Mouse (Mus musculus): ENCODE measurements around the gene Sec16b.

The Sec16b gene

DNA sequence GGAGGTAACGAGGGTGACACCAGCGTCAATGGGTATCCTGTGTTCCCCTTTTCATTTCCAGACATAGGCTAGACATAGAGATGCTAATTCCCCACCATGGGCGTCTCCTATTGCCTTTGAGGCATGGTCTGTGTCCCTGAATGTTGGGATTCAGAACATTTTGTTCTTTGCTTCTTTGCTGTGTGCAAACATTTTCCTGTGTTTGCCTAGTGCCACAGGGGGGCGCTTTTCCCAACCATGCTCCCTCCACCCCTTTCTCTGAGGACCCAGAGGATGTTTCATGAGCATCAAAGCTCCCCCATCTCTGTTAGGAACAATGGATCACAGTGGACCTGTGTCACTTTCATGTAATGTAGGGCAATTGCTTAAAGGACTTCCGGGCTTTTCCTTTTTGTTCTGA lies 51.6 kb downstream of the Sec16b start:
- DNase-seq (ENCODE audit: low spot score), result no peak

GRCm38 (mm10) chr1:157559986-157560385 lies 53.5 kb downstream of the Sec16b start:
- DNase-seq (ENCODE audit: low spot score), result no peak

DNA sequence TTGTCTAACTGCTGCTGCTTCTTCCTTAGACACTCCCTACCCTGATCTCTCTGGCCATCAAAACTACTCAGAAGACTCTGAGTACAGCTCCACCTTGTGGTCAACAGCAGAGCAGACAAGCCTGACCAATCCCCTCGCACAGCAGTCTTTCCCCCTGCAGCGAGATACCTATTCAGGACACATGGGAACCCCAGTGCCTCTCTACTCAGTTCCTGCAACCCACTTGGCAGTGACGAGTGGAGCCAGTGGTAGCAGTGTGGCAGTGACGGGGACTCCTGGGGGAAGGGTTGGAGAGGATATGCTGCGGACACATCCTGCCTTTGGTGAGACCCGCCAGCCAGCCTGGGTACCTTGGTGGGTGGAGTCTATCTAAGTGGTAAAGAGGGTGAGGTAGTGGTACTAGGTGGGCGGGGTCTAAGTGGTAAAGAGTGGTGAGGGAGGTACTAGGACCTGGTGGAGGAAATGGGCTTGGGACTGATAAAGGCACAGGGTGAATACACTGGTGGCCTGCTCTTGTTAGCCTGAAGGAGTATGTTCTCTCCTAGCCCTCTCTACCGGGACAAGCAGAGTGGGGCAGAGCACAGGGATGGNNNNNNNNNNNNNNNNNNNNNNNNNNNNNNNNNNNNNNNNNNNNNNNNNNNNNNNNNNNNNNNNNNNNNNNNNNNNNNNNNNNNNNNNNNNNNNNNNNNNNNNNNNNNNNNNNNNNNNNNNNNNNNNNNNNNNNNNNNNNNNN lies 54.3 kb downstream of the Sec16b start:
- no peak for DNase-seq (ENCODE audit: low spot score)

- no peak for DNase-seq (ENCODE audit: low spot score)
These were observed 61.3 kb downstream of the Sec16b start for GRCm38 (mm10) chr1:157567819-157568218.

DNA sequence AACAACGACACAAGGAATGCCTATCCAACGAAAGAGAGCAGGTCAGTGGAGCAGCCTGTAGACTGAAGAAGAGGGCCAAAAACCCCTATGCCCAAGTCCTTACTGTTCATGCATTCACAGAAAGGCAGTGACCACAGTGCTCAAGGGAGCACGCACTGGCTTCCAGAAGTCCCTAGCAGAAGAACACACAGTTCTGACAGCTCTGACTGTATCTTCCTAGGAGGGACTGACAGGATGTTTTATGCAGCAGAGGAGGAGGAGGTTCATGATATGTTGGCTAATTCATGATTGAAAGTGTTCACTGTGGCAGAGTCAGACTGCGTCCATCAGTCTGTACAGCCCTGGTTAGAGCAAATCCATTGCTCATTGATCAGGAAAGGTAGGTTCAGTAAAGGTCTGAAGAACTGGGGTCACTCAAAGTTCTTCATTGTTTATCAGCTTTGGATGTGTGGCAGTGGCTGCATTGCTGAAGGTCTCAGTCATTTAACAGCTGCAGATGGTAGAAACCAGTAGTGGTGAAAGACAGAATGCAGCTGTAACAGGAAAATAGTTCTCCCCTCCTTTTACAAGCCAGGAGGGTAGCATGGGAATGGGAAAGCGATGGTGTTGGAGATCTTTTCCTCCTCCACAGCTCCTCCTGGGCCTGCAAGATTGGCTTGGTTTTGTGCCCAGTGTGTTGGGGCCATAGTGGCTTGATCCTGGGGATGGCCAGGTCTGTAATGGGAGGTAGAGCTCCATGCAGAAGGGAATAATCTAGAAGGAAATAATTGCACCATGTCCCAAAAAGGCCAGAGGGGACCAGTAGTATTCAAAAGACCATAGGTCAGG lies 62.9 kb downstream of the Sec16b start:
- no peak for DNase-seq (ENCODE audit: low spot score)

- no peak for DNase-seq (ENCODE audit: low spot score)
These were observed 68.8 kb downstream of the Sec16b start for GRCm38 (mm10) chr1:157575316-157575715.

DNA sequence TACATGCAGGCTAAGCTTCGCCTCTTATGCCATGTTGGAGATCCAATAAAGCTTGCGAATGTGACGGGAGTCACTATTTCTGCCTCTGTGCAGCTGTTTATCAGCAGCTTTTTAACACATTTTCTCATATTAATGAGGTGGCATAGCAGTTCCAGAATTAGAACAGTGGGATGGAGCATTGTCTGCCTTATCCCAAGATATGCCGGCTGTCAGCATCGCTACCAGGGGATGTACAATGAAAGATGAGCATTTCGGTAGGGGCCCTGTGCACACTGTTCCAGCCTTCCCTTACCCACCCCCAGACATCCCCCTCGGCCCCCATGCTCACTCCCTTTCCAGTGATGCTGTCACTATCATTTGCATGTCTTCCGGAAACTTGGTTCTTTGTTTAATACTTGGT lies 71.8 kb downstream of the Sec16b start:
- DNase-seq (ENCODE audit: low spot score), result no peak

- no peak for DNase-seq (ENCODE audit: low spot score)
These were observed 80.0 kb downstream of the Sec16b start for GRCm38 (mm10) chr1:157586556-157586955.

DNA sequence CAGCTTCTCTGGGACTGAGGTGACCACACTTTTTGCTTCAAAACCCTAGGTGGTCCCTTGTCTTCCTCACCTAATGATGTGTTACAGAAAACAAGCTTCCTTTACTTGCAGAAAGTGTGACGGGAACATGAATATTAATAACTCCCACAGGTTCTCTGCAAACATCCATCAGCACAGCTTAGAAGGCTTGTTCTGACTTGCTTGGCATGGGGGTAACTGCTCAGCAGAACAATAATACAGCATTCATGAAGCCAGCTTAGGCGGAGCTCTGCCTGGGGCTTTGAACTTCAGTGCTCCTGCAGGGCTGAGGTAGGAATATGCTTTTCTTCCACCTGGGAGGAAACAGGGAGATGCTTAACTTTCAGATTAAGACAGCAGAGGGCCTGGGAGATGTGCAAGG lies 85.5 kb downstream of the Sec16b start:
- no peak for DNase-seq (ENCODE audit: low spot score)

GRCm38 (mm10) chr1:157594561-157594960 lies 88.0 kb downstream of the Sec16b start:
- no peak for DNase-seq (ENCODE audit: low spot score)

DNA sequence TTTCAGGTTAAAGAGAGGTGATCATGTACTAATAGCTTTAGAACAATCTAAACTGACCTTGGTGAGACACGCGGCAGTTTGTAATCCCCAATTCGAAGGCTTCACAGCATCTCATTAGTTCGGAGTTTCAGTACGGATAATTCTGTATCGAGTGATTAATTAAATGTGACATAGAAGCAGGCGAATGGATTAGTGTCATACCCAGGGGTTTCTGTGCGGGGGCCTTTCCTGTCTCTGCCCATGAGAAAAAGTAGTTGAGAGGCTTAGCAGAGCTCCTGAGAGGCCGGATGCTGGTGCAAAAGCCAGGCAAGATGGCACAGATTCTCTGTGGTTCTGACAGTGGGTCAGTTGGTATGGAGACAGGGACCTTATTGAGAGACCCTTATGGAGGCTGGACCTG lies 88.6 kb downstream of the Sec16b start:
- DNase-seq (ENCODE audit: low spot score), result no peak

GRCm38 (mm10) chr1:157604513-157604912 lies 98.0 kb downstream of the Sec16b start:
- no peak for DNase-seq (ENCODE audit: low spot score)

Data from ovary, adult 18-20 months (tissue).